Mouse (Mus musculus) midbrain, embryonic 15.5 days (tissue): ENCODE measurements around the gene Gm14412. TPM values are rescaled to one million over a fixed set of nuclear protein-coding genes. Genes with fewer than 3 reads are reported as not detected.

Source experiments
- polyA plus RNA-seq: library from polyadenylated mRNA; unstranded; fragments of >200 nt; fragmentation: Nextera tagmentation; extraction: Ambion mirVana; gene quantifications from 2 replicates; pipeline ENCODE4 v1.2.1, GENCODE M21; 2015

Gene Gm14412
- polyA plus RNA-seq, 1 experiment from 2014 or later, result 0.56 TPM

Other genes starting within 250 kb of the Gm14412 start
- gene Gm14401, start 250.0 kb downstream of the Gm14412 start, polyA plus RNA-seq, result 0.43 TPM in 1 of 2 replicates, not detected in the other
- 30.2 and 36.4 TPM in 2 replicates for gene Gm14410, start 117.9 kb downstream of the Gm14412 start, polyA plus RNA-seq
- gene Gm14409, start 57.3 kb downstream of the Gm14412 start, polyA plus RNA-seq, result not detected in 2 replicates
- 7.3 and 9.3 TPM in 2 replicates for gene Gm14418, start 74.0 kb upstream of the Gm14412 start, polyA plus RNA-seq
- 4.9 and 6.9 TPM in 2 replicates for gene Zfp970, start 140.4 kb upstream of the Gm14412 start, polyA plus RNA-seq
- gene Gm14403, start 173.9 kb upstream of the Gm14412 start, polyA plus RNA-seq, result 2.3 and 2.7 TPM in 2 replicates